Mouse (Mus musculus): ENCODE measurements around the gene Trhr2. TPM values are rescaled to one million over a fixed set of nuclear protein-coding genes. Genes with fewer than 3 reads are reported as not detected.

The Trhr2 gene
- total and polyA plus RNA-seq, 2 experiments from 2014 or later: 0.45 to 3.2 TPM

DNA sequence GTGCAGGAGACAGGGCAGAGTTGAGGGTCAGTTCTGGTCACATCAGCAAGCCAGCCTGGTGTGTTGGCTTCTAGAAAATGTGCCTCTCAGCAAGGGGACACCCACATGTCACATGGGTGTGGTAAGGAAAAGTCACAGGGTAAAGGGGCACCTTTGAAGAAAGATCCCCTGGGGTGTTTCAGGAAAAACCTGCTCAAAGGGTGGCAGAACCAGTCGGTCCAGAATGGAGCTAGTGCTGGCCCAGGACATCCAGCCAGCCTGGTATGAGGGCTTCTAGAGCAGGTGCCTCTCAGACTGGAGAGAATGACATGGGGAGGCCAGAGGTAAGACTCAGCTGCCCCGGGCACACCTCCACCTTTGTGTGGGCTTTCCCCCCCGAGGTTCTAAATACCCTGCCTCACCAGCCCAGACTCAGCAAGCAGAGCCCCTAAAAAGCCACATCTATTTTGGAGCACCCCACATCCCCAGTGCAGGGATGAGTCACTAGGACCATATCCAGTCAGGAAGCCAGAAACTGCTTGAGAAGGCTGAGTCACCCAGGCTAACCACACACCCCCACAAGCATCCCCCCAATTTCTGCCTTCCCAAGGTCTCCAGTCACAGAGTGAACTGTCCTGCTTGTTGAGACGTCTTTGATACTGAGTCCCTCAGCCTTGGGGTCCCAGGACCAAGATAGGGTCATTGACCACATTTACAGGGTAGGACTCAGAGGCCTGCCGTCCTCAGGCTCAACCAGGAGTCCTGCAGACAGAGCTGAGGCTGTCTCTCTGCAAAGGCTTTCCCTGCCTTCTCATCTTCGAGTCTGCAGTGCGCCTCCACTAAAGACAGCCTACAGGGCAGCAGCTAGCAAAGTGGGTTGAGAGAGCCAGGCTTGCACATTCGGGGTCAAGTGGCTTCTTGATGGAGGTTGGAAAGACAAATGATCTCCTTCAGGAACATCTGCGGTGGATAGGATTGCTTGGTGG, 4.6 kb downstream of the Trhr2 start:
- no peak overlapping the region for H3K4me2 ChIP-seq (ENCODE audit: low read depth, low read length)
- H3K36me3 ChIP-seq (ENCODE audit: insufficient read depth, low read length): no peaks in the 10 kb centered on the region
- peaks cover 7% of the 10 kb centered on the region; the same call in 1 of the 2 replicates for H3K4me1 ChIP-seq (ENCODE audit: insufficient read depth, low read length)
- no peak overlapping the region for H3K4me3 ChIP-seq (ENCODE audit: low read length)
- no peak for TF ChIP-seq CTCF (IDR thresholded peaks at IDR 0.05; ENCODE audit: low read depth)
- ATAC-seq (no peak), DNase-seq (ENCODE audit: low spot score) (no peak)
- no peak overlapping the region for H3K27ac ChIP-seq
- H3K9me3 ChIP-seq (ENCODE audit: low read length): no peaks in the 10 kb centered on the region
- H3K9ac ChIP-seq (replicated peaks; ENCODE audit: low read length): no peak overlapping the region
- WGBS: 73% methylated on average over 9 of the region's 9 CpGs
- H3K27me3 ChIP-seq (ENCODE audit: insufficient read depth, low read length): no peaks in the 10 kb centered on the region

GRCm38 (mm10) chr8:122354157-122354556, 6.4 kb downstream of the Trhr2 start:
- Histone ChIP-seq H3K9me3 (ENCODE audit: low read length) (no peaks in the 10 kb centered on the region), H3K27me3 (ENCODE audit: insufficient read depth, low read length) (no peaks in the 10 kb centered on the region), H3K36me3 (ENCODE audit: insufficient read depth, low read length) (no peaks in the 10 kb centered on the region), H3K4me3 (ENCODE audit: low read length) (no peak overlapping the region), H3K4me1 (ENCODE audit: insufficient read depth, low read length) (peaks cover 7% of the 10 kb centered on the region; the same call in 1 of the 2 replicates), H3K9ac (replicated peaks; ENCODE audit: low read length) (no peak overlapping the region), H3K4me2 (ENCODE audit: low read depth, low read length) (no peak overlapping the region), H3K27ac (no peak overlapping the region)
- no peak for ATAC-seq
- TF ChIP-seq CTCF (IDR thresholded peaks at IDR 0.05; ENCODE audit: low read depth): no peak
- DNase-seq (ENCODE audit: low spot score): no peak
- 62% methylated on average over 8 of the region's 8 CpGs for WGBS

GRCm38 (mm10) chr8:122350309-122351089, 10.0 kb downstream of the Trhr2 start:
- Histone ChIP-seq H3K36me3 (ENCODE audit: insufficient read depth, low read length) (no peaks in the 10 kb centered on the region), H3K4me1 (ENCODE audit: insufficient read depth, low read length) (peaks cover 5% of the 10 kb centered on the region; the same call in 1 of the 2 replicates), H3K27ac (no peak overlapping the region), H3K4me2 (ENCODE audit: low read depth, low read length) (no peak overlapping the region), H3K9ac (replicated peaks; ENCODE audit: low read length) (no peak overlapping the region), H3K9me3 (ENCODE audit: low read length) (no peaks in the 10 kb centered on the region), H3K4me3 (ENCODE audit: low read length) (no peak overlapping the region), H3K27me3 (ENCODE audit: insufficient read depth, low read length) (no peaks in the 10 kb centered on the region)
- ATAC-seq (no peak), DNase-seq (ENCODE audit: low spot score) (no peak)
- no peak for TF ChIP-seq CTCF (IDR thresholded peaks at IDR 0.05; ENCODE audit: low read depth)
- WGBS: 34% methylated on average over 11 of the region's 11 CpGs

- Histone ChIP-seq H3K4me1 (ENCODE audit: insufficient read depth, low read length) (peaks cover 5% of the 10 kb centered on the region; the same call in 1 of the 2 replicates), H3K27ac (no peak overlapping the region)
- WGBS: 52% methylated on average over 15 of the region's 15 CpGs
These were observed 10.9 kb downstream of the Trhr2 start for GRCm38 (mm10) chr8:122349357-122350297.

DNA sequence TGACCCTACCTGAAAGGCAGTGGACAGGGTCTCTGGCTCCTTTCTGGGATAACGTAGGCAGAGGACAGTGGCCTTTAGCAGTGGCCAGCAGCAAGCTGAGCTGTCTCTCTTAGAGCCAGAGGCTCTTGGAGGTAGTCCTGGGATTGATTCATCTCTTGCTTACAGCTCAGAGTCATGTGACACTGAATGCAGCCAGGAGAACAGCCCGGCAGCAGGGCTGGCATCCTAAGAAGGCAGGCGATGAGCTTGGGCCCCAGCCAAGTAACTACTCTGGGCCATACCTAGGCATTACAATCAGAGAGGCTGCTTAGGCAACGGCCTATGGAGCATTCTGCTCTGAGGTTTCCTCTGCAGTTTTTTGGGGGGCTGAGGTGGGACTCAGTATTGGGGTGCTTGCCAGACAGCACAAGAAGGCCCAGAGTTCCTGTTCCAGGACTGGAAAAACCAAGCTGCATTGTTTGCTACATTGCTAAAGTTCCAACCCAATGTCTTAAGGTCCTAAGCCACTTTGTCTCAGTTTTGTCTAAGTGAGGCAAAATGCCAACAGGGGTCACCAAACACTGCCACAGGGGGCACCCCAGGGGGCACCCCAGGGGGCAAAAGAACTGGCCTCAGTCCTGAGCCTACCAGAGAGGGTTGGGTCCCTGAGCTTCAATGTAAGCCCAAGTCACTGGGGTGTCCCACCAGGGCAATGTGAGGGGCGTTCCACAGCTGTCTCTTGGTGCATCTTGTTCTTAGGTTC, 12.6 kb downstream of the Trhr2 start:
- WGBS: 46% methylated on average over 5 of the region's 5 CpGs
- H3K4me1 ChIP-seq (ENCODE audit: insufficient read depth, low read length): peaks cover 15% of the 10 kb centered on the region
- ATAC-seq: peak; percentile 55; the same call in 1 of the 2 replicates

More at GRCm38 (mm10) chr8:122349357-122350297, 10.9 kb downstream of the Trhr2 start:
- Histone ChIP-seq H3K27me3 (ENCODE audit: insufficient read depth, low read length) (no peaks in the 10 kb centered on the region), H3K4me2 (ENCODE audit: low read depth, low read length) (no peak overlapping the region), H3K4me3 (ENCODE audit: low read length) (no peak overlapping the region), H3K9ac (replicated peaks; ENCODE audit: low read length) (no peak overlapping the region), H3K9me3 (ENCODE audit: low read length) (no peaks in the 10 kb centered on the region), H3K36me3 (ENCODE audit: insufficient read depth, low read length) (no peaks in the 10 kb centered on the region)
- TF ChIP-seq CTCF (IDR thresholded peaks at IDR 0.05; ENCODE audit: low read depth): no peak
- no peak for ATAC-seq
- DNase-seq (ENCODE audit: low spot score): no peak

More for the DNA sequence above, 12.6 kb downstream of the Trhr2 start:
- Histone ChIP-seq H3K4me2 (ENCODE audit: low read depth, low read length) (no peak overlapping the region), H3K27ac (peak overlapping the region; percentile 8; the same call in 1 of the 2 replicates), H3K27me3 (ENCODE audit: insufficient read depth, low read length) (peaks cover 3% of the 10 kb centered on the region; the same call in 1 of the 2 replicates), H3K9me3 (ENCODE audit: low read length) (no peaks in the 10 kb centered on the region), H3K36me3 (ENCODE audit: insufficient read depth, low read length) (no peaks in the 10 kb centered on the region), H3K9ac (replicated peaks; ENCODE audit: low read length) (no peak overlapping the region), H3K4me3 (ENCODE audit: low read length) (no peak overlapping the region)
- peak; percentile 84 for DNase-seq (ENCODE audit: low spot score)
- no peak for TF ChIP-seq CTCF (IDR thresholded peaks at IDR 0.05; ENCODE audit: low read depth)
